Mouse (Mus musculus) liver, adult (tissue): ENCODE results near the gene Itm2c.

Experiments used
- GATA4 ChIP-seq: IDR thresholded peaks from 2 replicates; pipeline ENCODE4 v1.6.1; 2014; ENCODE audit warnings: mild to moderate bottlenecking, low read length; ENCODE audit not compliant: insufficient replicate concordance

Itm2c gene

DNA sequence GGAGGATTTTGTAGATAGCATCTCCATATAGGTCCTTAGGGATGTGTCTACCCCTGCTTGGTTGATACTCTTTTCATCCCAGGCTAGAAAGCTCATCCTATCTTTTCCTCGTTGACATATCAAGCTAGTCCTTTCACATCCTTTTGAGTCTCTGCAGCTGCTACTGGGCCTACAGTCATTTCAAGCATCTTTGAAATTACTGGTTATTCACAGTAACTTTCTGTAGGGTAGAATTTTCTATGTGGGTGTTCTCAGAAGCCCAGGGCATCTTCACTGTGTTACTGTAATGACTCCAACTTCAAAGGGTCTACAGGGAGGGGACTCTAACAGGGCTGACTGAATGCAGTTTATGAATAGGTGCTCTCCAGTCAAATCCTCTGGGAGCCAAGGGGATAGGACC lies 43.2 kb downstream of the Itm2c start:
- no peak for TF ChIP-seq GATA4

DNA sequence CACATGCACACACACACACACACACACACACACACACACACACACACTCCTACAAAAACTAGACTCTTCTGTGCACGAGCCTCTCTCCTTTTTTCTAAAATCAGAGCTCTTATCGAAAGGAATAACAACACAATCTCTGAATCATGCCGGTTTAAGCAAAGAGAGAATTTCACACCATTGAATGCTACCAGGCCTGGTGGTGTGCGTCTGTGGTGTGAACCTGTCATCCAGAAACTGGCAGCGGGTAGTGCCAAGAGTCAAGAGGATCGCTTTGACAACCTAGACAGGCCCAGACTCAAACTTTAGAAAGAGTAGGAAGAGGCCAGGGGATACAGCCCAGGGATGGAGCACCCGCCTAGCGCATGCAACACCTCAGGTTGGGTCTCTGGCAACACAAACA lies 48.2 kb downstream of the Itm2c start:
- TF ChIP-seq GATA4, result no peak

GRCm38 (mm10) chr1:85949085-85949684 lies 55.1 kb downstream of the Itm2c start:
- no peak for TF ChIP-seq GATA4

DNA sequence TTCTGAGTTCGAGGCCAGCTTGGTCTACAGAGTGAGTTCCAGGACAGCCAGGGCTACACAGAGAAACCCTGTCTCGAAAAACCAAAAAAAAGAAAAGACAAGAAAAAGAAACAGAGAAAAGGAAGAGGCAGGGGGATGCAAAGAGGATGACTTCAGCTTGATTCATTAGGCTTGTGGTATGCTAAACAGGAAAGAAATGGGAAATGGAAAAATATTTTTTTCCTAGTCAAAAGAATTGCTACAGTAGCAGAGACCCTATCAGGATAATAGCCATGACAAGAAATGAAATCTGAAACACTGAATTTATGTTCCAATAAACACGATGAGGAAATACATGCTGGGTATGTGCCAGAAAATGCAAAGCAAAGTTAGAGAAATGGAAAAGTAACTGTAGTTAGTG lies 61.1 kb downstream of the Itm2c start:
- TF ChIP-seq GATA4, result no peak

DNA sequence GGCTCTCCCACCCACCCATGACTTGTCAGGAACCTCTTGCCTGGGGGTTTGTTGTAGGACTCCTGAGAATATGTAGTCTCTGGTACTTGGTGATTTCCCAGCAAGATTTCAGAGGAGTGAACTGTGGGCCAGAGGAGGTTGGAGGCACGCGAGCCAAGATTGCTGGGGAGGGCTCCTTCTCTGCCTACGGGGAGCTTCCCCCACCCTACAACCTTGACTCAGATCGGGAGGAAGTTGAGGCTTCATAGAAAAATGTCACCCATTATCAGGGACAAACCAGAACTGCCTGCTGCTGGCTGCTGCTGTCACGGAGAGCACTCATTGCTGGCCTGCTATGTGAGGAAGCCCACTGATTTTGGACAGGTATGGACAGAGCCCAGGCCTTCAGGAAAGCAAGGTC lies 63.2 kb downstream of the Itm2c start:
- no peak for TF ChIP-seq GATA4

DNA sequence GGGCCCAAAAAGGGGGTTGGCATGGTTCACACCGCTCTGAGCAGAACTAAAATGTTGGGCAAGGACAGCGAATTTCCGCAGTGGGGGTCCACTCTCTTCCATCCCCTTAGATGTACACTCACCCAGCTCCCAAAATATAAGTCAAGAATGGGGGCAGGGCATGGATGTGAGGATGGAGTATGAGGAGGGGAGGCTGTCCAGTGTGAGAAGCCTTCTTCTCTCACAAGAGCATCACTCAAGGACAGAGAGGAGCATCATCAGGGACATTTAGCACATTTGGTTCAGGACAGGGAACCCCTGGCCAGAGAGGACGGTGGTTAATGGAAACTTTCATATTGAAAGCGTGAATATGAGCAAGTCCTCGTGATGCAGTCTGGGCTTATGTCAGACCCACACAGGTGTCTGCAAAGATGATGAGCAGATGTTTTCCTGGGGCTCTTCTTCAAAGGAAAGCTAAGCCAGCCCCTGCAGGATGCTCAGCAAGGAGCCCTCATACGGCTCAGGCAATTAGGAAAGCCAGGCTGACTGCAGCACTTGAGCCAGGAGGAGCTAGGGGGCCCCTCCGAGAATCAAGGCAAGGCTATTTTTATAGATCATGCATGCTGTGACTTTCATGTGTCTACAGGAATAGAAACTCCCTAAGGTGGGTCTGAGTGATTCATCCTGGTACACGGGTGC lies 64.0 kb downstream of the Itm2c start:
- no peak for TF ChIP-seq GATA4
